Mouse (Mus musculus): ENCODE data around the gene E2f2. TPM values are rescaled to one million over a fixed set of nuclear protein-coding genes. Genes with fewer than 3 reads are reported as not detected.

Gene E2f2
- total RNA-seq (2023; ENCODE audit: inconsistent age): 23.1 to 35.9 TPM (median 31.1 TPM) in 4 replicates

DNA sequence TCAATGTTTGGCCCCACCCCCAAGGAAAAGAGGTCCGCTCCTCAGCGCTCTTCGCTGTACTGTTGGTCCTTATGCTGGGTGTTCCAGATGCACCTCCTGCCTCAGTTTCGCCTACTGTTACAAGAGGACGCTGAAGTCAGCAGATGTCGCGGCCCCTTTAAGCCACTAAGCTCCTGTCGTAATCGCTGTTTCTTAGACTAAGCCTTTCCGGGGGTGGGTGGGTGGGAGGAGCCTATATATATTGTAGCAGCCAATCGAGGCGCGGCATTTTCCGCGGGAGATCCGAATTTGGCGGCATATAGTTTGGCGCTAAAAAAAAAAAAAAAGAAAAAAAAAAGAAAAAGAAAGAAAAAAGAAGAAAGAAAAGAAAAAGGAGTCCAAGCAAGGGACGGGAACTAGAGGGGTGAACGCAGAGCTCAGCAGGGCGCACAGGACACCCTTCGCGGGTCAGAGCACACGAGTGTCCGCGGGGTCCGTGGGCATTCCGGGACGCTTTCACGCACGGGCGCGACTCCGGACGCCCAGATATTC lies at the start of gene E2f2:
Gene E2f2 (plus strand): TSS at position 384 of the 531 bp plus-strand sequence.

DNA sequence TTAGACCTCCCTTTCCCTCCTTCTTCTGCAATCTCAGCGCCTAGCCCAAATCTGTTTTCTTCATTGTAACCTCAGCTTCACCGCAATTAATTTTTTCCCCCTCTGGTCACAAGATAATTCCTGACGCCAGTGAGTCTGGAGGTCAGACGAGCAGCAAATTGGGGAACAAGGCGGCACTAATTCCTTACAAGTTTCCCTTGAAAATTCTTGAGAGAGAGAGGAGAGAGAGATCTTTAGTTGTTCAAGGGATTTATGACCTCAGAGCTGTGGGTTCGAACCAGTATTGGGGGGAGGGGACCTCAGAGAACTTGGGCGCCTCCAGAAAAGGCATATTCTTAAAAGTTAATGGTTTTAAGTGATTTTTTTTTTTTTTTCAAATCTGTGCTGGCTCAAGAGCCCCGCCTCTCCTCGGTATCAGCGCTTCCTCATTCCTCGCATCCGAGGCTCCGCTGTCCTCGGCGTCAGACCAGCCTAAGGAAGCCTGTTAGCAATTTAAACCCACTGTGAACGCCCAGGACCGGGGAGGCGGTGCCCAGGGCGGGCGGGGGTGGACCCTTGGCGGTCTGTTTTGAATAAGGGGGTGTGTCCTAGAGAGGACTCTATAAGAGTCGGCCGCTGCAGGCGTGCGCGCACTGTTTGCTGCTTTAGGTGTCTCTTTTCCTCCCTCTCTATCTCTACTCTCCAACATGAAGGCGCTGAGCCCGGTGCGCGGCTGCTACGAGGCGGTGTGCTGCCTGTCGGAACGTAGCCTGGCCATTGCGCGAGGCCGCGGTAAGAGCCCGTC lies 28.8 kb upstream of the E2f2 start, which contains the start of gene Id3:
Gene Id3 (plus strand): TSS at position 305 of the 784 bp plus-strand sequence.

DNA sequence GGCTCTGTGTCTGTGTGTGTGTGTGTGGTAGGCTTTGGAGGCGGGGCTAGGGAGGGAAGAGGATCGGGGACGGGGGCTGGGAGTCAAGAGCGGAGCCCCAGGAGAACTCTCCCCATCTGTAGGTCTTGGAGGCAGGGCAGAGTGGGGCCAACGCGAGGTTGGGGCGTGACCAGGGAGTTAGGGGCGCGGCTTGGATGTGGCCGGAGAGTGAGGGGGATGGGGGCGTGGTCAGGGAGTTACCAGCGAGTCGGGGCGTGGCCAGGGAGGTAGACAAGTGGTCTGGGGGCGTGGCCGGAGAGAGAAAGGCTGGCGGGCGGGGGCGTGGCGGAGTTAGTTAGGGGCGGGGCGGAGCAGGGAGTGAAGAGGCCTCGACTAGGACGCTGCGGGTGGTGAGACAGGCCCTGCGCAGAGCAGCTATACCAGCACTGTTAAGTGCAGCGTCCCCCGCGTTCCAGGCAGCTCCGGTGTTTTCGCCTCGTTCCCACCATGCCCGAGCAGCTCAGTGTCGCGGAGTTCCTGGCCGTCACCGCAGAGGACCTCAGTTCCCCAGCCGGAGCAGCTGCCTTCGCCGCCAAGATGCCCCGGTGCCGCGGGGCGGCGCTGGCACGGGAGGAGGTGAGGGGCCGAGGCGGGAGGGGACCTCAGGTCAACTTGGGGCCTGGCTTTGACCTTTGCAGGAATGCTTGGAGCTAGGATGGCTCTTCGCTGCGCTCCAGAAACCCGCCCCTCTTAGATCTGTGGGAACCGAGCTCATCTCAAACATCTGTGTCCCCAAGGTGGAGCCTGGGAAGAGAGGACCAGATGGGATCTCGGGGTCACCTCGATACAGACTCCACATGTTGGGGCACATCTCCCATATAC lies 34.1 kb downstream of the E2f2 start, which contains the start of gene Asap3:
Gene Asap3 (plus strand): TSS at position 333 of the 861 bp plus-strand sequence.

Other genes with a start within 250 kb of the E2f2 start
- gene Hmgcl, start 225.9 kb upstream of the E2f2 start, total RNA-seq (2023; ENCODE audit: inconsistent age): 24.4 to 35.4 TPM (median 29.7 TPM) in 4 replicates
- gene Gale, start 208.7 kb upstream of the E2f2 start, total RNA-seq (2023; ENCODE audit: inconsistent age): 7.4 to 11.9 TPM (median 8.9 TPM) in 4 replicates
- 98.8 to 111 TPM (median 104 TPM) in 4 replicates for gene Lypla2, start 199.8 kb upstream of the E2f2 start, total RNA-seq (2023; ENCODE audit: inconsistent age)
- 33.1 to 38.4 TPM (median 36.6 TPM) in 4 replicates for gene Pithd1, start 185.1 kb upstream of the E2f2 start, total RNA-seq (2023; ENCODE audit: inconsistent age)
- 40.5 to 41.9 TPM (median 41.1 TPM) in 4 replicates for gene Eloa, start 150.6 kb upstream of the E2f2 start, total RNA-seq (2023; ENCODE audit: inconsistent age)
- gene Rpl11, start 119.0 kb upstream of the E2f2 start, total RNA-seq (2023; ENCODE audit: inconsistent age): 767 to 937 TPM (median 907 TPM) in 4 replicates
- 31.6 to 47.3 TPM (median 36.7 TPM) in 4 replicates for gene Id3, start 28.9 kb upstream of the E2f2 start, total RNA-seq (2023; ENCODE audit: inconsistent age)
- gene Asap3, start 34.0 kb downstream of the E2f2 start, total RNA-seq (2023; ENCODE audit: inconsistent age): 0.39 to 0.83 TPM (median 0.53 TPM) in 4 replicates
- 3.5 to 7.2 TPM (median 5.3 TPM) in 4 replicates for gene Tcea3, start 75.3 kb downstream of the E2f2 start, total RNA-seq (2023; ENCODE audit: inconsistent age)
- 10.0 to 10.4 TPM (median 10.3 TPM) in 4 replicates for gene Zfp46, start 112.3 kb downstream of the E2f2 start, total RNA-seq (2023; ENCODE audit: inconsistent age)
- 118 to 126 TPM (median 122 TPM) in 4 replicates for gene Hnrnpr, start 138.5 kb downstream of the E2f2 start, total RNA-seq (2023; ENCODE audit: inconsistent age)

Measured in B cell, adult (primary cell).